Mouse (Mus musculus): ENCODE measurements around the gene Klf6.
A peak's percentile ranks its signal among the peaks of the same experiment; 100 is the strongest.

Klf6 gene

GRCm38 (mm10) chr13:5863408-5863891 lies 2.2 kb downstream of the Klf6 start:
- peak; percentile 29 to 57 for DNase-seq

GRCm38 (mm10) chr13:5864265-5865097 lies 3.2 kb downstream of the Klf6 start:
- no peak for DNase-seq

GRCm38 (mm10) chr13:5865098-5865415 lies 3.8 kb downstream of the Klf6 start:
- no peak for DNase-seq

GRCm38 (mm10) chr13:5866091-5866490 lies 4.8 kb downstream of the Klf6 start:
- no peak for DNase-seq

- DNase-seq, result no peak
These were observed 5.2 kb downstream of the Klf6 start for GRCm38 (mm10) chr13:5866532-5866931.

- no peak for DNase-seq
These were observed 7.1 kb downstream of the Klf6 start for GRCm38 (mm10) chr13:5868376-5868775.

- no peak for DNase-seq
These were observed 8.2 kb downstream of the Klf6 start for GRCm38 (mm10) chr13:5869433-5869832.

- peak; percentile 18 to 32 for DNase-seq
These were observed 8.6 kb downstream of the Klf6 start for GRCm38 (mm10) chr13:5869842-5870241.

GRCm38 (mm10) chr13:5870382-5871272 lies 9.3 kb downstream of the Klf6 start:
- DNase-seq, result peak; percentile 49 to 50

- DNase-seq, result no peak
These were observed 10.1 kb downstream of the Klf6 start for GRCm38 (mm10) chr13:5871414-5871813.

- DNase-seq, result no peak
These were observed 12.4 kb downstream of the Klf6 start for GRCm38 (mm10) chr13:5873681-5874080.

GRCm38 (mm10) chr13:5875478-5875877 lies 14.2 kb downstream of the Klf6 start:
- DNase-seq, result no peak

- DNase-seq, result no peak
These were observed 17.5 kb downstream of the Klf6 start for GRCm38 (mm10) chr13:5878748-5879147.

- no peak for DNase-seq
These were observed 25.5 kb downstream of the Klf6 start for GRCm38 (mm10) chr13:5886810-5887209.

GRCm38 (mm10) chr13:5888164-5888563 lies 26.9 kb downstream of the Klf6 start:
- no peak for DNase-seq

- no peak for DNase-seq
These were observed 27.4 kb downstream of the Klf6 start for GRCm38 (mm10) chr13:5888731-5889130.

- DNase-seq, result no peak
These were observed 28.8 kb downstream of the Klf6 start for GRCm38 (mm10) chr13:5890035-5890434.

- no peak for DNase-seq
These were observed 31.6 kb downstream of the Klf6 start for GRCm38 (mm10) chr13:5892684-5893447.

GRCm38 (mm10) chr13:5894910-5895309 lies 33.6 kb downstream of the Klf6 start:
- no peak for DNase-seq

GRCm38 (mm10) chr13:5895851-5896250 lies 34.6 kb downstream of the Klf6 start:
- no peak for DNase-seq

GRCm38 (mm10) chr13:5897176-5897959 lies 36.1 kb downstream of the Klf6 start:
- DNase-seq, result no peak

- no peak for DNase-seq
These were observed 37.7 kb downstream of the Klf6 start for GRCm38 (mm10) chr13:5899021-5899420.

Measured in kidney, postnatal 36 days (tissue).